Mouse (Mus musculus): ENCODE results near the gene Tgfbr2. TPM values are rescaled to one million over a fixed set of nuclear protein-coding genes. Genes with fewer than 3 reads are reported as not detected.

Gene Tgfbr2
- total RNA-seq, 4 experiments from 2014 or later: 33.5 to 39.3 (median 35.0) TPM

DNA sequence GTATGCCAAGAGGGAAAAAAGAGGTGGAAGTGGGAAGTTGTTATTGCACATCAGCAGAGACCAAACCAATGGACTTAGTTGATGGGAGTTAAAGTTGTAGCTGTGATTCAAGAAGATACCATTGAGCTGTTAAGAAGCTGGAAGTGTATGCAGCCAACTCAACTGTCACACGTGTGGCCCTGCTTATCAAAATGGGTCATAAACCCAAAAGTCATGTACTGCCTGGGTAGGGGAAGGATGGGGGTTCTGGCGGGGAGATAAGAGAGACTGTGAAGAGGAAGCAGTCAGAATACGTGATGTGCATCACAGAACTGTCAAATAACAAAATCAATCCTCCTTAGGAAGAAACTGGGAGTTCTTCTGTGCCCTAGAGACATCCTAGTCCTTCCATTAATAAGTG, 15.1 kb downstream of the Tgfbr2 start:
- DNase-seq (ENCODE audit: low spot score): no peak

DNA sequence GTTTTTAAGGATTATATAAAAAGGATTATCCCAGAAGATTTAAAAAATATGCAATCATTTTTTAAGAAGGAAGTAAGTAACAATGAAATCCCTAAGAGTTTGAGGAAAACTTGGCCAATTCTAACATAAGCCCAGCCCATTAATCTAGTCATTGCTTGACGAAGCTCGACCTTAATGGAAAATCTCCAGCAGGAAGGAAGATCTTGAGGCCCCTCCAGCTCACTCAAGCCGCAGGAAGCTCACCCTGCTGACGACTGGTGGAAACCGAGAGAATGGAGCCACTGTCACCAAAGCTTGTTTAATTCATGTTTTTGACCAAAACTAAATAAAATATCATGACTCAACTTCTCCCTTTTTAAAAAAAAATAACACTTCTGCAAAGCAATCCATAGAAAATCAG, 18.7 kb downstream of the Tgfbr2 start:
- DNase-seq (ENCODE audit: low spot score): no peak

DNA sequence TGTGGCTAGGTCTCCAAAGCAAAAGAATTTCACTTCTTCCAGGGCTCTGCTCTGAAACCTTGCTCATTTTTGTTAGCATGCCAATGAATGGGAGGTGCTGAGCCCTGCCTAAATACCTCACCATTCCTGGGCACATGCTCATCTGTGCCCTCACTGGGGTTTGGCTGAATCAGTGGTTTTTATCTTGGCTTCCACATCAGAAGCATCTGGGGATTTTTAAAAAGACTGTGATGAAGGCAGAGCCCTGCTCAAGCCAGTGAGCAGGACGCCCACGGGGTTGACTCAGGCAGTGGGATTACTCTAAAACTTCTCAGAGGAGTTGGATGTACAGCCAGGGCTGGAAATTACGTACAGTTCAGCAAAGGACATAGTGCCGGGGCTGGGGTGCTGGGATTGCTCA, 22.3 kb downstream of the Tgfbr2 start:
- no peak for DNase-seq (ENCODE audit: low spot score)

GRCm38 (mm10) chr9:116150725-116151396, 24.3 kb downstream of the Tgfbr2 start:
- no peak for DNase-seq (ENCODE audit: low spot score)

DNA sequence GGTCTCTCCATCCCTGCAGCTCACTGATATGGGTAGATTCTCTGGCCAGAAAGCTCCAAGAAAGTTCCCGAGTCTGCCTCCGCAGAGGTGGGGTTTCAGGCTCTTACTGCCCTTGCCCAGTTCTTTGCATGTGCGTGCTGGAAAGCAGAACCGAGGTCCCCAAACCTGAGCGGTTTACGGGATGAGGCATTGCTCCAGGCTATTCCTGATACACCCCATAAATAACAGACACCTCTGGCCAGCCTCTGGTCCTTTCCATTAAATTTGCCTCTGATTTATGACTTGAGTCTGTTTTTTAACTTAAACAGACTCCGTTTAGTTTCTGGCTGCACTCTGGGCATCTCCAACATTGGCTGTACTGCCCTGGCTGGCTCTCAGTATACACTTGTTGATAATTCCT, 26.4 kb downstream of the Tgfbr2 start:
- DNase-seq (ENCODE audit: low spot score): no peak

DNA sequence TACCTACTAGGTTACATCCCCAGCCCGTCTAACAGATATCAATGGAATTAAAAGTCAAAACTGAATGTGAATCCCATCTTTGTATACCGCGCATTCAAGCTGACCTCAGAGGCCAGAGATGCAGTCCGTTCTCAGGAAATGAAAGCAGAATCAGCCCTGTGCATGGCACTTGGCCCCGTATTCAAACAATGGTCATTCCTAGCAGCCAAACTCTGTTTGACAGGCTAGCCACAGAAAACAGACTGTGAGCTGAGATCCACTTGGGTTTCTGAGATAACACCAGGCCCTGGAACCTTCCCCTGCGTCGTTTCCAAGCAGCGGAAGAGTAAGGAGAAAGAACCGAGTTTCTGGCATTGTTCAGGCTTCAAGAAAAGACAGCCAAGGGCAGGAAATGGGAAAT, 28.9 kb downstream of the Tgfbr2 start:
- DNase-seq (ENCODE audit: low spot score): peak; percentile 51

GRCm38 (mm10) chr9:116145231-116145641, 29.9 kb downstream of the Tgfbr2 start:
- peak; percentile 73 for DNase-seq (ENCODE audit: low spot score)

GRCm38 (mm10) chr9:116140422-116140821, 34.7 kb downstream of the Tgfbr2 start:
- DNase-seq (ENCODE audit: low spot score): no peak

DNA sequence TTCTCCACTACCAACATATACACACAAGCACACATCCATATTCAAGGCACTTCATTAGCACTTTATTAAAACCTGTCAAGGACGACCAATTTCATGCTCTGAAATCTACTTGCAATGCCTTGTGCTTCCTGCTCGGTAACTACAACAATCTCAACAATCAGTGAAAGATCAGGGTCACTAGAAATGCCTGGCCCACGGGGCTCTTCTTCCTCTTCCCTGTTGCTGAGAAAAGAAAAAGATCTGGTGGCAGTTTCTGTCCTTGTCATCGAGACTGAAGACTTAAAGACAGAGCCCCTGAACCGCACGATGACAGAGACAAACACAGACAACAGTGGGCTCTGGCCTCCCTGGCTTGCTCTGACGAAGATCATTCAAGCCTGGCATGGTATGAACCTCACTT, 35.6 kb downstream of the Tgfbr2 start:
- no peak for DNase-seq (ENCODE audit: low spot score)

- no peak for DNase-seq (ENCODE audit: low spot score)
Measured at GRCm38 (mm10) chr9:116138595-116139134, 36.5 kb downstream of the Tgfbr2 start.

DNA sequence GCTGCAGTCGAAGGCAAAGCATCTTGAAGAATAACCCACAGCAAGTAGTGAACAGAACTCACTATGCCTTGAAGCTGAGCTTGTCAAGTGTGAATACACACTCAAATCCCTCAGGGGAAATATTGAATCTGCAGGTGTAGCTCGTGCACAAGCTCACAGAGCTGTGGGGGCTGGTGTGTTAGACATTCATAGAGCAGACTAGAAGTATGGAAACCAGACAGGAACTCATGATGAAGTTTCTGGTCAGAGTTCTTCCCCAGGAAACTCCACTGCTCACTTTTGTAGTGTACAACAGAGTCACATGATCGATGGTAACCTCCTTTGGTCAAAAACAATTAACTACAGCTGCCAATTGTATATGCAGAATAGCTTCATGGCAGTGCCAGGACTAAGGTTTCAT, 37.5 kb downstream of the Tgfbr2 start:
- DNase-seq (ENCODE audit: low spot score): no peak

DNA sequence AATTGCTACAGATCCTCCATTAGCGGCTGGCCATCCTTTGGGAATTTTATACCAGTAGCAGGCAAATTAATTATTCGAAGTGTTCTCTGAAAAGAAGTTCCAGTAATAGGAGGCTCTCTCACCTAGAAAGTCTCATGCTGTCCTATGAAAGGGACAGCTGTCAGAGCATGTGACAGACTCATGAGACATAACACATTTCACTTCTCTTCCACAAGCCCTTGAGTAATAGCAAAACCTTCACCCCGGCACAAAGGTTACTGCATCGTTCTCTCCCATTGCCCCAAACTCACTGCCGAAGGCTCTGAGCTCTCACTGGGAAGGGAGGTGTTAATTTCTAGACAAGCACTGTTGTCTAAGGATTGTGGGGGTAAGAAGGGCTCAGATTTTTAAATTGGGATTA, 38.3 kb downstream of the Tgfbr2 start:
- no peak for DNase-seq (ENCODE audit: low spot score)

DNA sequence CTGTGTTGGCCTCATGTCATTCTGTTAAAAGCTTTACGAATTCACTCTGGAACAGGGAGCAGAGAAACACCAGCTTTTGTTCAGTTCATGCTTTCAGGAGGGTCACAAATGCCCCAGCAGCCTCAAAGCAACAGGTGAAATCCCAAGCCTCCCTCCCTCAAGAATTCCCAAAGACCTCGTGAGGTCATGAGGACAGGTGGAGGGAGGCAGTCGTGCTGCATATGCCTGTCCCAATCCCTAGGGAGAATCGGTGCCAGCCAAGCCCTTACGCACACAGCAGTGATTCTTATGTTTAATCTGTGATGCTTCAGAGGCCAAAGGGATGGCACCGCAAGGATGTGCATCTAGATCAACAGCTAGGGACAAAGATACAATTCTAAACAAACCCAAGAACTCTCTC, 39.0 kb downstream of the Tgfbr2 start:
- no peak for DNase-seq (ENCODE audit: low spot score)

DNA sequence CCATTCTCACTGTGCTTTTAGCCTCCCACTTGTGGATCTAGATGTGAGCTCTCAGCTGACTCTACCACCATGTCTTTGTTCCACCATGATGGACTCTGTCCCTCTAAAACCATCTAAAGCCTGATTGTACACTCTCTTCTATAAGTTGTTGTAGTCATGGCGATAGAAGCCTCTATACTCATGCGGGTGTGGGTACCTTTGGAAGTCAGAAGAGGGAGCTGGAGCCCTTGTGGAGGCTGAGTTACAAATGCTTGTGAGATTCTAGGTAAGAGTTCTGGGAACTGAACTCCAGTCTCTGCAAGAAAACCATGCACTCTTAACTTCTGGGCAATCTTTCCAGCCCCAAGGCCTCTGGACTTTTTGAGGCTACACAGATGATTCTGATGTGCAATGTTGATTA, 40.7 kb downstream of the Tgfbr2 start:
- no peak for DNase-seq (ENCODE audit: low spot score)

- no peak for DNase-seq (ENCODE audit: low spot score)
Measured at GRCm38 (mm10) chr9:116133312-116133980, 41.7 kb downstream of the Tgfbr2 start.

DNA sequence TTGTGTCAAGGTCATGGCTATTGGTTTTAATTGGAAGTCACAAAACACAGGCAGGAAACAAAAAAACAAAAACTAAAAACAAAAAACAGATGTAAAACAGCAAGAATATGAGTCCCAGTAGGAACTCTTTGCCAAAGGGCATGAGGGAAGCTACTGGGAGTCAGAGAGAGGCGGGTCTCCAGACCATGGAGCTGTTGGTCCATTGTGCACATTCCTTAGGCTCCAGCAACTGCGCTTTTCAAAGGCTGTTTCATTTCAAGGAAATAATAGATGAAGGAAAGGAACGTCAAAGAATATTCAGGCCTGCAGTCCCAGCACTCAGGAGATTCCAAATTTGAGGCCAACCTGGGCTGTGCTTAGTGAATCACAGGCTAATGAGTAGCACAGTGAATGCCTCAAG, 46.3 kb downstream of the Tgfbr2 start:
- DNase-seq (ENCODE audit: low spot score): no peak

DNA sequence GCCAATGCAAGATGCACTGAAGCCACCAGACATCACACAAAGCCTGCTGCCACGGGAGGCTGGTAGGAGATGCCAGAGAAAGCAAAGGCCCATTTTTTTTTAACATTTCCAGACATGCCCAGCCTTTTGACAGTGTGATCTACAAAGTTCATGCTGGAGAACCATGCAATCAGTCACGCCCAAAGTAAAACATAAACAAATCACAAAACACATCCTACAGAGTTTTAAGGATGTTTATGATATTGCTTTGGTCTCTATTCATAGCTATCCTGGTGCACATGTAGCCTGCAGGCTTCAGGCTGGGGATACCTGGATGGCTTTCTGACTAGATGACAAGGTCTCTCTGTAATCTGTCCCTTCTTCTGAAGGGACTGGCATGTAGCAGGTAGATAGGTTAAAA, 46.8 kb downstream of the Tgfbr2 start:
- no peak for DNase-seq (ENCODE audit: low spot score)

DNA sequence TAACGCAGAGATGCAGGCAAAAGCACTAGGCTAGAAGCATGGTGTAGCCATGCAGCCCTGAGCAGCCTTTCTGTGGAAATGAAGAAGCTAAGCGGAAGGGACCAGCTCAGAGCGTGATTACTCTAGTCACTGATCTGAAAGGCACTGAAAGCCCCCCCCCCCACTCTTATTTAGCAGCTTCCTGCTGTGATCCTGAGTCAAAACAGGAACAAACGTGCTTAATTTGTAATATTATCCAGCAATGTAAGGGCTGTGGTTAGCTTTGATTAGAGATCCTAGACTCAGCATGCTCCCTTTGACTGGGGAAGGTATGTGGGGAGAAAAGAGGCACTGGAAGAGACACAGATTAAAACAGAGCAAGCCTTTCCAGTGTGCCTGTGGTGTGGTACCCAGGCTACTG, 48.7 kb downstream of the Tgfbr2 start:
- DNase-seq (ENCODE audit: low spot score): no peak

DNA sequence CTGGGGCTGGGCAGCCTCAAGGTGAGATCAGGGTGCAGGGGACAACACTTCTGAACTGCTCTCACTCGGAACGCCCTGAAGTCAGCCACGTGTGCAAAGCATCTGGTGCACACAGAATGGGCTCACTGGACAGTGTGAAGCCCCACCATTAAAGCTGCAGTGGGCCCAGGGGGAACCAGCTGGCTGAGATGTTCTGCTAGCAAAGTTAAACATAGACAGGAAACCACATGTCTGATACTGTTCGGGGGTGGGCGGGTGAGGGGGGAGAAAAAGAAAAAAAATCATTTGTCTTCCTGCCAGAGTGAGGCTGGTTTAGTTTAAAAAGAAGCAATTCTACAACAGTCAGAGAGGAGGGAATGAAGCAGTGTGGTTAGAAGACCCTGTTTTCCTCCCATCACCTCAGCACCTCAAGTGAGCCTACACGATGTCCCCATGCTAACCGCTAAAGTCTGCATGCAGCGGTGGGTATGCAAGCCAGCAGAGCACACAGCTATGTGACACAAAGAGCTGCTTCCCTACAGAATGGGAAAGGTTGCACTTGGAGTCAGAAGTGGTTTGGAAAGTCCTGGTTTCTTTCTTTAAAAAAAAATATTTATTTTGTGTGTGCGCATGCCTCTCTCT, 52.1 kb downstream of the Tgfbr2 start:
- DNase-seq (ENCODE audit: low spot score): no peak

- no peak for DNase-seq (ENCODE audit: low spot score)
Measured at GRCm38 (mm10) chr9:116122544-116122943, 52.6 kb downstream of the Tgfbr2 start.

DNA sequence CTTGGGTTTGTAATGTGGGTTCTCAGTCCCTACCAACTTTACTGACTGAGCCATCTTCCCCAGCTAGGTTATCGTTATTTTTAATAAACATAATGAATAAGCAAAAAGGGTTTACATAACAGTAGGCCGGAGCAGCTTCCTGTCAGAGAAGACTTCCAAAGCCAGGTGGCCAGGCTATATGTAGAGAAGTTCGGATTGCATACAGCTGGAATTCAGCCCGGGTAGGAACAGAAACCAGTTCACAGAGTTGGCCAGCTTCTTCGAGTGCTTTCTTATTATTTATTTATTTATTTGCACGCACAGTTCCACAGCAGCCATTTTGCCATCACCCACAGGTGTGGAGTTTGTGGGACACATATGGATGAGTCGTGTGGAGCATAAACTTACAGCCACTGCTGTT, 53.7 kb downstream of the Tgfbr2 start:
- DNase-seq (ENCODE audit: low spot score): no peak

GRCm38 (mm10) chr9:116119990-116120389, 55.2 kb downstream of the Tgfbr2 start:
- no peak for DNase-seq (ENCODE audit: low spot score)

DNA sequence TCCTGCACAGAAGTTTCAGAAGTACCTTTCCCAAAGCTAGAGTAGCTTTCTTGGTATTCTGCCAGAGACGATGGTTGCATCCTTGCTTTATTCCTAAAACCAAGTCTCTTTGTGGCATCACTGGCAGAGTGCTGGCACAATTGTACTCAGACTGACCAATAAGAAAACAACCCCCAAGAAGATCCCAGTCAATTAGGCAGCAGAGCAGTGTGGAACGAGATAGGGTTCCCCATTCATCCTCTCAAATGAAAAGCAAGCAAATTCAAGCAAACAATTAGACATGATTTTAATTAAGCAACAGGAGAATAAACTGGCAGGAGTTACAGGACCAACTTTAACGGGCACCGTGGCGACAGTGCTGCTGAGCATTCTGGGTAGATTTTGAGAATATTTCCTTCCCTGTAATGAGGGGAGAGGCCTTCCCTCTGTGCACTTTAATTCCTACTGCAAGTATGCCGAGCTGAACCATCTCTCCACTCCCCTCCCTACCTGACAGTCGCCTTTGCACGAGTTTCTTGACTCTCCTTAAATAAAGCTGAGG, 56.8 kb downstream of the Tgfbr2 start:
- no peak for DNase-seq (ENCODE audit: low spot score)

Measured in heart, adult 8-10 months (tissue).